Mouse (Mus musculus): ENCODE data around the gene Ppa2.

DNA sequence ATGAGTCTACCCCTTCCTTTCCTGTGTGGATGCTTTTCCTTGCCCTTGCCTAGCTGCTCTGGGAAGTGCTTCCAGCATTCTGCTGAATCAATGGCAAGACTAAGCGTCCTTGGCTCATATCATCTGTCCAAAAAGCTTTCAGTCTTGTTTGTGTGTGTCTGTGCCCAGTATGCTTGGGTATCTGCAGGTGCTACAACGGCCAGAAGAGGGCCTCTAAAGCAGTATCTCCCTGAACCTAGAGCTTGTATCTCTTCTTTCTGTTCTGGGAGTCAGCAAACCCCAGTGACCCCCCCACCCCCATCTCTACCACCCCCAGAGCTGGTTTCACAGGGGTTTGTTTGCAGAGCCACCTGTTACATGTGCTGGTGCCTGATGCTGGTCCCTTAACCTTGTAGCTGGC is 19.5 kb downstream of the Ppa2 start:
- TF ChIP-seq CTCF (IDR thresholded peaks at IDR 0.05; ENCODE audit: insufficient read depth, low read depth, low read length) (no peak), POLR2A (IDR thresholded peaks at IDR 0.05; ENCODE audit: insufficient read depth, low read depth, low read length) (no peak)
